Mouse (Mus musculus) CH12.LX (cell line): ENCODE measurements at regions not wholly inside any gene's neighbourhood (a gene's known extent, or its start where the extent isn't known, plus 50 kb on each side); places are given as distances from the start of the nearest gene placed in this dataset.

ENCODE experiments used
- CTCF ChIP-seq, 2 experiments: IDR thresholded peaks in 1 of 2; conservative IDR thresholded peaks in 1 of 2; 2 replicates each; pipeline ENCODE4 v1.5.1; 2011 to 2012; ENCODE audit warnings: low read depth in 2 of 2, low read length in 2 of 2, improper control_type of control experiment in 1 of 2, inconsistent platforms in 1 of 2, mild to moderate bottlenecking in 1 of 2, moderate library complexity in 1 of 2
- MAFK ChIP-seq: IDR thresholded peaks from 2 replicates; pipeline ENCODE4 v1.6.1; 2011; ENCODE audit warnings: low read length, improper control_type of control experiment; ENCODE audit not compliant: insufficient replicate concordance
- MAX ChIP-seq: IDR thresholded peaks from 2 replicates; pipeline ENCODE4 v1.6.1; 2011; ENCODE audit warnings: low read length, improper control_type of control experiment
- POLR2A ChIP-seq: IDR thresholded peaks from 2 replicates; pipeline ENCODE4 v1.6.1; 2011; ENCODE audit warnings: low read depth, mild to moderate bottlenecking, improper control_type of control experiment, low read length

- TF ChIP-seq CTCF (conservative IDR thresholded peaks at IDR 0.05 in 1 of 2, IDR thresholded peaks at IDR 0.05 in 1 of 2; ENCODE audit: low read depth in 2 of 2, low read length in 2 of 2) (no peak), MAFK (no peak), MAX (no peak), POLR2A (no peak)
Measured at GRCm38 (mm10) chr10:56598191-56598590, 221.1 kb downstream of the Gja1 start.
